Mouse (Mus musculus) lung, postnatal 36 days (tissue): ENCODE measurements around the gene Slc39a7.
"Not testable (repeated sequence)": the region's sequence is repeated elsewhere in the genome, so short reads cannot be mapped to it uniquely, and the experiment has no call there.

ENCODE experiments used
- DNase-seq: peaks from one replicate; pipeline ENCODE4 v3.0.0; 2022; ENCODE audit warnings: mixed read lengths

Gene Slc39a7

DNA sequence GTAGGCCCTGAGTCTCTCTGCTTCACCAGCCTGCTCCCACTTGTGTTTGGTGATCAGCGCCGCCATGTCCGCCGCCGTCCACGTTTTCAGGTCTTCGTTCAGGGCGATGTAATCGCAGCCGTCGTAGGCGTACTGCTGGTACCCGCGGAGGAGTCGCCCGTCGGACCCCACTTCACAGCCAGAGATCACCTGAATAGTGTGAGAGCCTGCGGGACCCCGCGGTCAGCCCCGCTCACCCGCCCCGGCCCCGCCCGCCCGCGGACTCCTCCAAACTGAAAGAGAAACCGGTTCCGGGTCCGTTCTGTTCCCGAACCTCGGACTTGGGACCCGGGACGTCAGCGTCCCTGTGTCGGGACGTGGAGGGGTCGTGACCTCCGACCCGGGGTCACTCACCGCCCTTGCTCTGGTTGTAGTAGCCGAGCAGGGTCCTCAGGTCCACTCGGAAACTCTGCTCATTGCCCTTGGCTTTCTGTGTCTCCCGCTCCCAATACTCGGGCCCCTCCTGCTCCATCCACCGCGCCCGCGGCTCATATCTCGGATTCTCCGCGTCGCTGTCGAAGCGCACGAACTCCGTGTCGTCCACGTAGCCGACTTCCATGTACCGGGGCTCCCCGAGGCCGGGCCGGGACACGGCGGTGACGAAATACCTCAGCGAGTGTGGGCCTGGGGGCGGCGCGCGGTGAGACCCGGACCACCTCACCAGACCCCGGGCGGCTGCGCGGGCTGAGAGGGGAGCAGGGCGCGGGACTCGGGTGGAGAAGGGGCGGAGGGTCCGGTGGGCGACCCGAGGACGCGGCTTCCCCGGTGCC is 31.9 kb downstream of the Slc39a7 start:
- peak; percentile 53 for DNase-seq

DNA sequence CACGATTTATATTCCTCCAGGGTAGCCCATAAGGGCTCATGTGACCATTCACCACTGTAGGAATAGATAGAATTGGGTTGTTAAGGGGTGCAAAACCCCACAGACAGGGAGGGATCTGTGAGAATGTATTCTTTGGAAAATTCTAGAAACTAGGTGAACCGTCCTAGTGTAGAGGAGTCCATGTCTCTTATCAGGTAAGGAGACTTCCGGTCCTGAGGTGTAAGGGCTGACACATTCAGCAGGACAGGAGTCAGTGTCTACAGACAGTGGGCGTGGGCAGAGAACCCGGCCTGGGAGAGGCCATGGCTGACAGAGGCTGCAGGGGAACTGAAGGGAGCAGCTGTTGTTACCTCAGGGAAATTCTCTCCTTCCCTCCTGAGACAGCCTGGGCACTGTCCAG is 32.8 kb downstream of the Slc39a7 start:
- DNase-seq: not testable (repeated sequence)

DNA sequence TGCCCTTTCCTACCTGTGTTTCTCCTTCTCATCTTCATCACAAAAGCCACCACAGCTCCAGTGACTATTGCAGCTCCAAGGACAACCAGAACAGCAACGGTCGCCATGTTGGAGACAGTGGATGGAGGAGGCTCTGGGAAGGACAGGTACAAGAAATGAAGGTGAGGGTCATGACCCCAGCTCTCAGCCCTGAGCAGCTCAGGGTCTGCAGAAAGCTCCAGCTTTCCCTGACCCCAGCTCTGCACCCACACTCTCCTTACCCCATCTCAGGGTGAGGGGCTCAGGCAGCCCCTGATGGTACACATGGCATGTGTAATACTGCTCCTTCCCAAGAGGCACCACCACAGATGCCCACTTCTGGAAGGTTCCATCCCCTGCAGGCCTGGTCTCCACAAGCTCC is 34.5 kb downstream of the Slc39a7 start:
- DNase-seq: not testable (repeated sequence)

DNA sequence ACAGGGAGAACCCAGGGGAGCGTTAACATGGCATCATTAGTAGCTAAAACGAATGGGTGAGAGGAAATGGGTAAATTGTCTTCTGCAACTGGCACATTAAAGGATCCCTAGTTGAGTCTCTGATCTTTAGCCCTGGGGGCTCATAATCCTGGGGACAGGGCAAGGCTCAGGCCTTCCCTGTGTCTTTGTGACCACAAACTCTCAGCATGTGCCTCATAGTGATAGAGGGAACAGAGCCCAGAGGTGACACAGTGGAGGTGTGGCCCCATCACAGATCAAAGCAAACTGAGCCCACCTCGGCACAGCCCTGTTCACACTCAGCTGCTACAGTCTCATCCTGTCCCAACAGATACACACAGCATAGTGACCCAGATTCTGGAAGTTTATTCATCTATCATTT is 35.8 kb downstream of the Slc39a7 start:
- DNase-seq: no peak

DNA sequence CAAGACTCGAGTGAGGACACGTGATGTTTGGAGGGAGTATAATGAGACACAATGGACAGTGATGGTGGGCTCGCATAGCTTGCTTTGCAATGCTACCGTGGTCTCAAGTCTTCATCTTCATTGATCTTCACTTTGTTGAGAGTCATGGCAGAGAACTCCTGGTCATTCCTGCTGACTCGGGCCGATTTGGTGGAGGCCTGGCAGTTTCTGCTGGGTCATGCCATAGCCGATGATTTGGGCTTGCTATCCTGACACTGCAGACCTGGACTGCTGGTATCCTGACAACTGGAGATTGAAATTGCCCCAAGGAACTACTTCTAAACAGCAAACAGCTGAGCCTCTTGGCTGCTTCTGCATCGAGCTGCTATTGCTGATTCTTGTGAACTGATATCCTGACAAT is 36.5 kb downstream of the Slc39a7 start:
- no peak for DNase-seq

DNA sequence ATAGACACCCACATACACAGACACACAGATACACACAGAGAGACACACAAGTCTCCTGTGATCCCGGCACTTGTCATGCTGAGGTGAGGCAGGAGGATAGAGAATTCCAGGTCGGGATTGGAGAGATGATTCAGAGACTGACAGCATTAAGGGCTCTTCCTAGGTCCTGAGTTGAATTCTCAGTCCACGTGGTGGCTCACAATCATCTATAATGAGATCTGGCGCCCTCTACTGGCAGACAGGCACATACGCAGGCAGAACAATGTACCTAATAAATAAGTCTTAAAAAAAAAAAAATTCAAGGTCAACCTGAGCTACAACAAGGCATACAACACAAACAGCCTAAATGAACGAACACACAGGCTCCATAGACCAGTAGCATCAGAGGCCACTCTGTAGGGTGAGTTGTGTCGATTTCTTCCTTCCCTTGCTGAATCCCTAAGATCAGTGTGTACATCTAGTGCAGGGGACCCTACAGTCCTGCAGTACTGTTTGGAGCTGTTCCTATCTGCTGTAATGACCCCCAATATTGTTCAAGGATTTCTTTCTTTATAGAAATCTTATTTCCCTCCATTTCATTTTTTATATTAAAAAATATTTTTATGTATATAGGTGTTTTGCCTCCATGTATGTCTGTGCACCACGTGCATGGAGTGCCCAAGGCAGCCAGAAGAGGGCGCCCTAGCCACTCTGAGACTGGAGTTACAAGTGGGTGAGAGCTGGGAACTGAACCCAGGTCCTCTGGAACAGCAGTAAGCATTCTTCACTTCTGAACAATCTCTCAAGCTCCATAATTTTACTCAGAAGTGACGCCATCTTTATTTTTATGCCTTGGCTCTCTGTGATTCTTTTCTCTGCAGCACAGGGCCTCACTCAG is 39.5 kb downstream of the Slc39a7 start:
- DNase-seq: peak; percentile 80

DNA sequence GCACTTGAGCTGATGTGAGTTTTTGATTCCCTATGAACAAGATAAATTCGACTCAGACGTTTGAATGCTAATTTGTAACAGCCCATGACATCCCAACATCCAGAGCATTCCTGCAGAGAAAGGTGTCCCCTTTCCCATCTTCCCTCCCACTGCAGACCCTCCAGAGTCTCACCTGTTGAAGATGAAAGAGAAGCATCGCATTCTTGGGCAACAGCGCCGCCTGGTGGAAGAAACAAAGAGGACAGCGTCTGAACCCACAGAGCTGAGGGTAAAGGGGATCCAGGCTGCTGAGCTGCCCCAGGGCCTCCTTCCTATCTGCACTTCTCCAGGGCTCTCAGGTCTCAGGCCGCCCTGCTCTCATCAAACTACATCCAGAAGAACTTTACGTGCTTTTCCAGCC is 49.3 kb downstream of the Slc39a7 start:
- DNase-seq: peak; percentile 77

DNA sequence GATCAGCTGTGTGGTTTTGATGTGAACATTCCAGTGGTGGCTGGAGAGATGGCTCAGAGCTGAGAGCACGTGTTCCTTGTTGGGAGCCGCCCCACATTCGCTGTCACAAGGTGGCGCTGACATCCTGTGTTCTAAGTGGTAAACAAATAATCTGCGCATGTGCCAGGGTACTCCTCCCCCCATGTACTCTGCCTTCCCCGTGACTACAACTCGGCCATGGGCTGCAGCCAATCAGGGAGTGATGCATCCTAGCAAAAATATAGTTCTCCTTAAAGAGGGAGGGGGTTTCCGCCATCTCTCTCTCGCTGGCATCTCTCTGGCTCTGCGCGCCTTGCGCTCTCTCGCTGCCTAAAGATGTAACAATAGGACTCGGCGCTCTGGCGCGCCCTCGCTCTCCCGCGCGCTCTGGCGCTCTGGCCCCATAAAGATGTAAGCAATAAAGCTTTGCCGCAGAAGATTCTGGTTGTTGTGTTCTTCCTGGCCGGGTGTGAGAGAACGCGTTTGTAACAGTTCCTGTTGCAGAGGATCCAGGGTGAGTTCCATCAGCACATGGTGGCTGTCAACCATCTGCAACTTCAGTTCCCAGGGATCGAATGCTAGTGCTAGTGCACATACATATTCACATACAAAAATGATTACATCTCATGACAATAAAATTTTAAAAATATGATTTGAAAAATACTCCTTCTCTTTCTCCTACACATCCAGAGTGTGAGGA is 50.1 kb downstream of the Slc39a7 start:
- peak; percentile 97 for DNase-seq

DNA sequence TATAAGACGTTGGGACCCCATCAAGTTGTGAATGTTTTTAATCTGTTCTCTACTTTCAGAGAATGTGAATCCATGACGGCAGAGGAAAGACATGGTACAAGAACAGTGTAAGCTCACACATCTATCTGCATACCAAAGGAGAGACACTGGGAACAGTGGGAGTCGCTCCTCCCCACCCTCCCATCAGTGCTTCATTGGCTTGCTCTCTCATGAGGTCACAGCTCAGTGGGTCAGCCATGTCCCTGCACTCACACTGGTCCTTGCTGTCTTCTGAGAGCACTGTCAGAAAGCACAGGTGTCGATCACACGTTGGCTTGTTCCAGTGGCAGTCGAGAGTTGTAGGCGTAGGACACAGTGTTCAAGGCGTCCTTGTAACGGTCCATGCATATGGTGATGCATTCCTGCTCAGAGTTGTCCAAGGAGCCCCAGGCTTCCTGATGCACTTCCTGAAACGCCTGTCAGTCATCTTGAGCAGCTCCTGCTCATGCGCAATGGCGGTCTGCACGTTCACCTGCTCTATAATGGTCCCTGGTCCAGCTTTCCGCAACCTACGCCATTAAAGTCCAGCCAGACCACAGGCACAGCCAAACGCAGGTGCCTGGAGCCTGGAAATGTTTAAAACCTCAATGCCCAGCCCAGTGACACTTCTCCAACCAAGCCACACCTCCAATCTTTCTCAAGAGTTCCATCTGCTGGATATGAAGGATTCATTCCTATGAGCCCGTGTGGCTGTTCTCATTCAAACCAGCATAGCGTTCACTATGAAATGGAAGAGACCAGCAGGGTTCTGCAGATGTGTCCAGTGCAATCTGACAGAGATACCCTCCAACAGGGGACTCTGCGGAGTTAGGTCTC is 51.1 kb downstream of the Slc39a7 start:
- DNase-seq: no peak

DNA sequence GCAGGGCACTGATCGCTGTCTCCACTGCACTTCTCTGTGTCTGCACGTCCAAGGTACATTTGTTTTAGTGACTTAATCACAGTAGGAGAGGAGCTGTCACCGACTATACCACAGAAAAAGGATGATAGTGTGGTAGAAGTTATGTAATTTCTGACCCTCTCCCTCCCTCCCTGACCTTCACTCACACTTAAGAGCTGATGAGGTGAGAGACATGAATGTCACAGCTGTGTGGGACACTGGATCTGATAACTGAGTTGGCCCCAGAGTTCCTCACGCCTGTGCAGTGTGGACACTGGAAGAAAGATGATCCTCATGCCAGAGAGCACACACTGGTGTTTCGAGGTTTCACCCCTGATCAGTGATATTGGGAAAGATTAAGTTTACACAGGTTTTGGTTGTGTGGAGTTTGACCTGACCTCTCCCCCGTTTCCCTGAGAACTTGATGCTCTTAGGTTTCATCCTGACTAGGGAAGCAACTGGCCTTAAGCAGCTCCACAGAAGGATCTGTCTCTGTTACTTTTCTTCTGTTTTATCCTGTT is 51.9 kb downstream of the Slc39a7 start:
- no peak for DNase-seq

DNA sequence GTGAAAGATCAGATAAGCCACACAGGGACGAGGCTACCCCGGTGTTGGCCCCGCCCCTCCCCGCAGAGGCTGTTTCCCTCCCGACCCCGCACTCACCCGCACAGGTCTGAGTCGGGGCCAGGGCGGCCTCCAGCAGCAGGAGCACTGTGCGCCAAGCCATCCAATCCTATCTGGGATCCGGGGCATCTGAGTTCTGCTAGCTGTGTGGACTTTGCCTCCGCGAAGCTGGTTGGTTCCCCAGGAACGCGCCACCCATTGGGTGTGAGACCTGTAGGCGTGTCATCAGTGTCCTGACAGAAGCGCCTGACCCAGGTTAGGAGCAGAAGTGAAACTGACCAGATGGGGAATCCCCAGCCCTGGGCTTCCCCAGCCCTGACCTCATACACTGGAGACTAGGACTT is 52.9 kb downstream of the Slc39a7 start:
- peak; percentile 94 for DNase-seq
